Mouse (Mus musculus): ENCODE measurements at regions not wholly inside any gene's neighbourhood (a gene's known extent, or its start where the extent isn't known, plus 50 kb on each side); places are given as distances from the start of the nearest gene placed in this dataset.
"Not testable (repeated sequence)": the region's sequence is repeated elsewhere in the genome, so short reads cannot be mapped to it uniquely, and the experiment has no call there.

GRCm38 (mm10) chr3:133665425-133666317 lies 120.7 kb upstream of the Tet2 start:
- no peak for DNase-seq (ENCODE audit: low spot score)

- DNase-seq (ENCODE audit: low spot score) = no peak
Measured at GRCm38 (mm10) chr3:133672742-133673447, 128.0 kb upstream of the Tet2 start.

GRCm38 (mm10) chr3:133677892-133678291 lies 133.0 kb upstream of the Tet2 start:
- no peak for DNase-seq (ENCODE audit: low spot score)

GRCm38 (mm10) chr3:133679891-133680290 lies 135.0 kb upstream of the Tet2 start:
- no peak for DNase-seq (ENCODE audit: low spot score)

DNA sequence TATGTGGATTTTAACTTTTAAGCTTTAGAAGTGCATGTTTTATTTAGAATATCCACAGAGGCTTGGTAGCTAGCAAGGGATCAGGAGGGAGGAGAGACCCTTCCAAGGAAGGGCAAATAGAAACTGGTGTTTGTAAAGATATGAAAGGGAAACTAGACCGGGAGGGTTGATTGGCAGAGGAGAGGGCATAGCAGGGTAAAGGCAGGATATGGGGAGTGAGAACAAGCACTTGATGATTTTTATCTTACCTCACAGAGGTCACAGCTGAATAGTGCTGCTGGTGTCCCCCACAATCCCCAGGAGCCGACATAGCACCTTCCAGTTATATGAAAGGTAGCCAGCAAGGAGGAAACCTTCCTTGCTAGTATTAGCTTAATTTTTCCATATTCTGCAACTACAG lies 135.4 kb upstream of the Tet2 start:
- no peak for DNase-seq (ENCODE audit: low spot score)

- DNase-seq (ENCODE audit: low spot score) = no peak
Measured at GRCm38 (mm10) chr3:133680805-133681204, 135.9 kb upstream of the Tet2 start.

- no peak for DNase-seq (ENCODE audit: low spot score)
Measured at GRCm38 (mm10) chr3:133684196-133684743, 139.3 kb upstream of the Tet2 start.

DNA sequence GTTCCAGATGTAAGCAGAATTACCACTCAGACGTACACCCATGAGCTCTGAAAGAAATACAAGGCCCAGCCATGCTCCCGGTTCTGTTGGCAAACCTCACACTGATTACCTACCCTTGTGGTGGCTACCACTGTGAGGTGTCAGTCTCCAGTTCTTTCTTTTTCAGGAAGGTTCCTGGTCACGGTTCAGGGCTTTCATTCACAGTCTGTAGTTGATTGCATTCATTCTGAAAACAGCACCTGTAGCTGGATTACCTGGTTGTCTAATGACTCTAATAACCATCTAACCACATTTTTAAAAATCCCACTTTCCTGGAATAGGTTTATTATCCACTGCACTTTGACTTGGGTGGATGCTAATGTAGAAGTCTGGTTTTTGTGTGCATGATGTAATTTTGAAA lies 139.8 kb upstream of the Tet2 start:
- no peak for DNase-seq (ENCODE audit: low spot score)

DNA sequence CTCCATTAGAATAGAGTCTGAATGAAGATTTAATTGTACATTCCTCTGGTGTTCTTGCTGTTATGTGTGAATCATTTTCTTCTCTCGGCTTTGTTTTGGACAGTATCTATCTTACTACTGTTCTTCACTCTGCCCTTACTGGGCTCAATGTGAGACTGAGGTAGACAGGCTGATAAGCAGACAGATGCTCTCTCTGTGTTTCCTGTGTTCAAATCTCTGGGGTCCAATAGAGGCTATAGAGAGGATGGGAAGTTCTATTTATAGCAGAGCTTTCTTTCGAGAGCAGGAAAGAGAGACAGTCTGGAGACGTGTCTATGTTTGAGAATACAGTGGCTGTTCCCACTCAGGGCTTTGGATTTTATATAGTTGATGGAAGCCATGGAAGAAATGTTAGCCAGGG lies 140.5 kb upstream of the Tet2 start:
- no peak for DNase-seq (ENCODE audit: low spot score)

DNA sequence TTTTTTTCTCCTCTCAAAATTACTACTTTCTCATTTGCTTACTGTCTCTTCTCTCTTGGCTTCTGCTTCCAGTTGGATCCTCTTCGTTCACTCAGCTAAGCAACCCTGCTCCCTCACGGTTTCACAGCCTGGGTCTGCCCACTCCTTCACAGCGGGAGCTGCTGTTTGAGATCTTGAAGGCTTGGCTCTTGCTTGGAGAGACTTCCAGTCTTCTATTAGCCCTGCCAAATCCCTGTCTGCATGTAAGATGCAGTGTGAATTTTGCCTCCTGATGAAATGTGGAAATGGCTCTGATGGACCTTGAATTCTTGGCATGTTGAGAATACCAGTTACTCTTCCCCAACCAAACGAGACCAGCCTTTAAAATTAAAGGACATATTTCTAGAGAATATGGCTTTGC lies 149.1 kb upstream of the Tet2 start:
- DNase-seq (ENCODE audit: low spot score) = no peak

DNA sequence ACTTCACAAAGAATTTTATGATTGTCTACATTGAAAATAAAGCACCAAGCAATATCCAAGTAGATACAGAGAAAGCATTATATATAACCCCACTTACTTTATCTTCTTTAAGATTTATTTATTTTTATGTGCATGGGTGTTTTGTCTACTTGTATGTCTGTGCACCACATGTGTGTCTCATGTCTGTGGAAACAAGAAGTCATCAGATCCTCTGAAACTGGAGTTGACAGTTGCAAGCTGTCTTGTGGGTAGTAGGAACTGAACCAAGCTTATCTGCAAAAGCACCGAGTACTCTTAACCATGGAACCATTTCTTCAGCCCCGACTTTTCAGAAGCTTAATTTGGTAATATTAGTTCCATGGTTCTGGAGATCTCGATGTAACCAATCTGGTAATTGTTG lies 151.2 kb upstream of the Tet2 start:
- no peak for DNase-seq (ENCODE audit: low spot score)

GRCm38 (mm10) chr3:133704849-133705248 lies 159.9 kb upstream of the Tet2 start:
- DNase-seq (ENCODE audit: low spot score) = not testable (repeated sequence)

GRCm38 (mm10) chr3:133711518-133711917 lies 166.6 kb upstream of the Tet2 start:
- no peak for DNase-seq (ENCODE audit: low spot score)

- no peak for DNase-seq (ENCODE audit: low spot score)
Measured at GRCm38 (mm10) chr3:133722550-133723290, 177.8 kb upstream of the Tet2 start.

DNA sequence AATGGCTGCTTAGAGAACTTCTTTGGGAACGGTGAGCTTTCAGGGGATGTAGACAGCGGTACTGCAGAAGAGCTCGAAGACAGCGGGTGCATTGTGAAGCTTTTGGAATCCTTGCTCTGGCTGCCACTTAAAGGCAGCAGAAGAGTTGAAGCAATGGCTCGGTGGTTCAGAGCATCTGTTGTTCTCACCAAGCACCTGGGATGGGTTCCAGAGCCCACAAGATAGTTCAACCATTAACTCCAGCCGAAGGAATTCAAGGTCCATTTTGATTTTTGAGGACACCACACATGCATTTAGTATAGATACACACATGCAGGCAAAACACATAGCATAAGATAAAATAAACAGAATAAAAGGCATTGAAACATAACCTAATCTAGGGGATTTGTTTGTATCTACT lies 181.9 kb upstream of the Tet2 start:
- DNase-seq (ENCODE audit: low spot score) = no peak

GRCm38 (mm10) chr3:133735603-133736002 lies 190.7 kb upstream of the Tet2 start:
- DNase-seq (ENCODE audit: low spot score) = no peak

DNA sequence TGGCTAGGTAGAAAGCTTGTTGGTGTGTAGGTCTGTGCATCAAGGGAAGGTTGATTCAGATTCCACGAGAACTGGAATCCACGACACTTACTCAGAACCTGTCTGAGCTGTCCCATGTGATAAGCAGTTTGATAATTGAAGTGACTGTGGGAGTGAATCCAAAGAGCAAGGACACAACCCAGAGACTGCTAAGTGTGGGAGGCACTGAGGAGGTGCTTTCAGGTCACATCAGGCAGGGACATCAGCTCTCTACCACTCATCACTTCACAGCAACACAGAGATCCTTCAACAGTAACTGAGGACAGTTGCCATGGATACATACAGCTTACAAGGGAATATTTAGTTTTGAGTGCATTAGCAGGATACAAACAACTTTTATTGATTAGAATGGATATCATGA lies 194.0 kb upstream of the Tet2 start:
- no peak for DNase-seq (ENCODE audit: low spot score)

GRCm38 (mm10) chr3:133744552-133745118 lies 199.7 kb upstream of the Tet2 start:
- no peak for DNase-seq (ENCODE audit: low spot score)

- no peak for DNase-seq (ENCODE audit: low spot score)
Measured at GRCm38 (mm10) chr3:133748756-133749737, 204.1 kb upstream of the Tet2 start.

GRCm38 (mm10) chr3:133750061-133750460 lies 205.1 kb upstream of the Tet2 start:
- no peak for DNase-seq (ENCODE audit: low spot score)

DNA sequence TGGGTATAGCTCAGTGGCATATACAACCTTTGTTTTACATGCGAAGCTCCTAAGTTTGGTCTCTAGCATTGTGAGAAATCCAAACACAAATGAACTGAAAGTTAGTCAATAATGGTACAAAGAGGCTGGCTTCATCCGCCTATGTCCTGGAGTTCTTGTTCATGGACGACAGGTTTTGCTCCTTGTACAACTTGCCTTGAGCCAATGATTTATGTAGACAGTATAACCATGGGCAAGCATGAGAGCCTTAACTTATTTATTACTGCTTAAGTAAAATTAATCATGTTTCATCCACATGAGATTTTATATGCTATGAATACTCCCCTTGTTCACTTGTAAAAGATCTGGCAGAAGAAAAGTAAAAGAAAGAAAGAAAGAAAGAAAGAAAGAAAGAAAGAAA lies 205.7 kb upstream of the Tet2 start:
- no peak for DNase-seq (ENCODE audit: low spot score)
